Mouse (Mus musculus): ENCODE measurements around the gene Zfp286.

GRCm38 (mm10) chr11:62746001-62746533 lies 43.2 kb downstream of the Zfp286 start:
- no peak for TF ChIP-seq EP300 (IDR thresholded peaks at IDR 0.05; ENCODE audit: low read depth)
- TF ChIP-seq CTCF (IDR thresholded peaks at IDR 0.05; ENCODE audit: low read depth): no peak

Measured in liver, postnatal 0 days (tissue).